Mouse (Mus musculus) induced T-regulatory cell, adult 2 months (primary cell): ENCODE measurements at regions not wholly inside any gene's neighbourhood (a gene's known extent, or its start where the extent isn't known, plus 50 kb on each side); places are given as distances from the start of the nearest gene placed in this dataset.

Source experiments
- DNase-seq: peaks from one replicate; pipeline ENCODE4 v3.0.0-alpha.2; 2012; ENCODE audit warnings: low read depth

DNA sequence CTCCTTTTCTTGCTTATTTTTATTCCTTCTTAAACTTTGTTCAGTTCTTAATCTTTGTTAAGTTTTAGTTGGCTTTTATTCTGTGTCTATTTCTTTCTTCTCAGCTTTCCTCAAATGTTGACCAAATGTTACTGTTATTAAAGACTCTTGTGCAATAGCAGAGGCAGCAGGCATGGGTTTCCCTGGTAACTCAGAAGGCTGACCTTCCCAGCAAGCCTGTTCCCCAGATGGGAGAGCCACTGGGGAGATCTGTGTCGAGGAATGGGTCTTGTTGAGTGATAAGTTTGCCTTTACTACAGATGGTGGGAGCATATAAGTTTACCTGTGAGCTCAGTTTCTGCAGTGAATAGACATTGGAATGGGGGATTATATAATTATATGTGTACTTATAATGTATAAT lies 237.2 kb downstream of the Plpp3 start:
- DNase-seq: no peak

DNA sequence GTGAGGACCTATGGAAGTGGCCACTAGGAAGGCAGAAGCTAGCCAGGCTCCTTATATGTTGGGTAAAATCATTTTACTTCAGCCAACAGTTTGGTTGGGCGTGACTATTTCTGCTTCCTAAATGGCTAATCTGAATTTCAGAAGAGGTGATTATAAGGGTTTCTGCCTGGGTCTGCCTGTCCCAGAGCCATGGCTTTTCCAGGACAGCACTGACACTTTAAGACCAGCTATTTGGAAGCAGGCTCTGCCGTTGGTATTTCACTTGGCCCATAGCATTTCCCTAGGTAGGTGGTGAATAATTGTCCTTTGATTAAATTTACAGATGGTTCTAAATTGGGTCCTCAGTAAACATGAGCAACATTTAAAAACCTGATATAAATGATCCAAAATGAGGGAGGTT lies 240.3 kb downstream of the Plpp3 start:
- DNase-seq: no peak

DNA sequence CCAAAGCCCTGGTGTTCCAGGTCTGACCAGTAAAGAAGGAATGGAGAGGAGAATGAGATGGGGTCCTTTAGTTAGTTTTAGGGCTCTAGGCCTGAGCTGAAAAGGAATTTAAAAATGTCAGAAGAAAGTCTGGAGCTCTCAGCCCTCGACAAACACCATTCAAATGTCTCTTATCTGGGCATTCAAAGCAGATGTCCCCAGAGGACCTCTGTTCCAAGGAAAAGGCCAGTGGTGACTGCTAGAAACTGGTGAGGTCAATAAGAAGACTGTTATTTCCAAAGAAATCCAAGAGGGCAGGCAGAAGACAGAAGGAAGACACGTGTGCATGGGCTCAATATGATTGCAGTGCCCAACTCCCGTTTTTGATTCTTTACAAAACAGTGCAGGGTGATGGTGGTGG lies 244.9 kb downstream of the Plpp3 start:
- no peak for DNase-seq

- DNase-seq: no peak
Observed at GRCm38 (mm10) chr4:105403169-105403568, 246.0 kb downstream of the Plpp3 start.

GRCm38 (mm10) chr4:105403686-105404085 lies 246.5 kb downstream of the Plpp3 start:
- DNase-seq: no peak

DNA sequence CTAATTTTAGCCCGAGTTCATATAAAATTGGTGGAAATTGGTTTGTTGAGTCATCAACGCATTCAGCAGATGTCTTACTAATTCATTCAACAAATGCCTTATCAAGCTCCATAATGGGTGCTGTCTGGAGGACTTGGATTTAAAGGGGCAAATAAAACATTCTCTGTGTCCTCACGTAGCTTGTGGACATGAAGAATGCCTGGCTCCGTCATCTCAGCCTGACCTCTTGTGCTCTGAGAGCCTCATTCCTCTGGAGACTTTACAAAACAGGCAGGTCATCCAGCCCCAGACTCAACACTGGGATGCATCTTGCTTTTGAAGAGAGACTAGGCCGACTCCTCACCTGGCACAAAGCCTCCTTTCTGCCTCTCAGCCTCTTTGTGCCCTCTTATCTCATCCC lies 248.6 kb downstream of the Plpp3 start:
- no peak for DNase-seq

GRCm38 (mm10) chr4:105406786-105407464 lies 249.8 kb downstream of the Plpp3 start:
- DNase-seq: no peak

DNA sequence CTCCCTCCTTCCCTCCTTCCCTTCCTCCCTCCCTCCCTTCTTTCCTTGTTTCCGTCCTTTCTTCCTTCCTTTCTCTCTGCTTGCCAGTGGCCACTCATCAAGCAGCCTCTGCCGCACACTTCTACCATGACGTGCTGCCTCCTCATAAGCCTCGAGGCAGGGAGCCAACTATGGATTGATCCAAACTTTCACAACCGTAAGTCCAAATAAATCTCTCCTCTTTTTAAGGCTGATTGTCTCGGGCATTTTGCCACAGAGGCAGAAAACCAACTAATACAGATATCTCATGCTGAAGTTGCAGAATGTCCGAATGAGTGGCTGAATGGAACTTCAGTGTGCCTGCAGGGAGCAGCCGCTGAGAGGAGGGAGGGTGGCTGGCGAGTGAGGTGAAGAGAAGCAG lies 251.7 kb downstream of the Plpp3 start:
- no peak for DNase-seq

GRCm38 (mm10) chr4:105417166-105417565 lies 260.0 kb downstream of the Plpp3 start:
- DNase-seq: no peak

- DNase-seq: no peak
Observed at GRCm38 (mm10) chr4:105422466-105422865, 265.3 kb downstream of the Plpp3 start.

- no peak for DNase-seq
Observed at GRCm38 (mm10) chr4:105423727-105424201, 266.6 kb downstream of the Plpp3 start.

- no peak for DNase-seq
Observed at GRCm38 (mm10) chr4:105425086-105425485, 267.9 kb downstream of the Plpp3 start.

GRCm38 (mm10) chr4:105427581-105427980 lies 270.4 kb downstream of the Plpp3 start:
- DNase-seq: no peak

GRCm38 (mm10) chr4:105429381-105430100 lies 272.4 kb downstream of the Plpp3 start:
- no peak for DNase-seq

DNA sequence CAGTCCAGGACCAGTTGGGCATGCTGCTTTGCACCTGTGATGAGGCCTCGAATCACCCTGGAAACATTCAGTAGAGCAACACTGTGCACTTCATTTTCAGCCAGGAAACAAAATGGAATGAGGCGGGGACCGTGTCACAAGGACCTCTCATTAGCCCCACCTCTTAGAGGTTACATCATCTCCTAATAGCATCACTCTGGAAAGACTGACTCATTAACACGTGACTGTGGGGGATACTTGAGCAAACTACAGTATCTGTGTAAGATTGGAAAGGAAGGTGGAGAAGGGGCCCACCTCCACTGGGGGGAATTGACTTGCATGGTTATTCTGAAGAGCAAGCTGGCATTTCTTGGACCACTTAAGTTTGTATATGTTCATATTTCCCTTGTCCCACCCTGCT lies 275.3 kb downstream of the Plpp3 start:
- DNase-seq: no peak

- DNase-seq: no peak
Observed at GRCm38 (mm10) chr4:105437141-105437540, 280.0 kb downstream of the Plpp3 start.

- no peak for DNase-seq
Observed at GRCm38 (mm10) chr4:105449046-105449860, 292.1 kb downstream of the Plpp3 start.

DNA sequence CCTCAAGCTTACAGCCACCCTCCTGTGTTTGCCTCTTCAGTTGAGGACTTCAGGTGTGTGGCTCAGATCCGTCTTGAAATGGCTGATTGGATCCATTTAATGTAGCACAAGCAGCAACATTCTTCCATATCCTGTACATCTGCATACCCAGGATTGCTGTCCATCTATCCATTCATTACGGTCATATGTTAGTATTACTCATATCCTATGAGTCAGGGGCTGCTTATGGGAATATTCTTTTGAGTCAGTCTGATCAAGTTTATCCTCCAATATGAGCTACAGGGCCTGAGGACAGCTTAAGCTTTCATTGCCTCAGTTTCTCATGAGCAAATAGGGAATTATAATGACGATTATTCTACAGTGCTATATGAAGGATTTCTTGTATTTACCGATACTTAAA lies 293.7 kb downstream of the Plpp3 start:
- no peak for DNase-seq

GRCm38 (mm10) chr4:105451871-105452270 lies 294.7 kb downstream of the Plpp3 start:
- DNase-seq: no peak

DNA sequence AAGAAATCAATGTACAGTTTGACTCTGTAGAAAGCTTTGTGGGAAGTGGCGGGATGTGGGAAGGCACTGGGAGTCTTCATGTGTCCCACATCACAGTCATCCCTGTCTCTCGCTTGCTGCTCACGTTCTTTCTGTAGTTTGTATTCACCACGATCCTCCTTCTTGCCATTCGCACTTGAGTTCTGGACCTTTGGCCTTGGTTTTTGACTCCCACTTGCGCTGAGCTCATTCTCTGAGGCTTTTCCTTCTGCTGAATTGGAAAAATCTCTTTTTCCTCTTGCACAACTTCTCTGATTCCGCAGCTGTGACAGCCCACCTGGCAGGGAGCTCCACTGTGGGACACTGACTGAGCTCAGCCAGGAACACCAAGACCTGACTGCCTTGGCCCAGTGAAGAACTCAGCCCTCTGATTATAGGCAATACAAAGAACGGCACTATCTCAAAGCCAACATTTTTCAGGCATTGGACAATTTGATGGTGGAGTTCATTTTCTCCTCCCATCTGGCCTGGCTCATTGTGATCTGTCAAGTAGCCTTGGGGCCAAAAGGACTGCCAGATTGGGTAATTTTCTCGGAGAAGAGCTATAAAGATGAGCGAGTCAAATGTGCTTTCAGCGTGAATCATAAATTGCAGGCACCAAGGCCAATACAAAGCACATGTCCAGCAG lies 299.9 kb downstream of the Plpp3 start:
- no peak for DNase-seq

- DNase-seq: no peak
Observed at GRCm38 (mm10) chr4:105459991-105460688, 303.0 kb downstream of the Plpp3 start.

DNA sequence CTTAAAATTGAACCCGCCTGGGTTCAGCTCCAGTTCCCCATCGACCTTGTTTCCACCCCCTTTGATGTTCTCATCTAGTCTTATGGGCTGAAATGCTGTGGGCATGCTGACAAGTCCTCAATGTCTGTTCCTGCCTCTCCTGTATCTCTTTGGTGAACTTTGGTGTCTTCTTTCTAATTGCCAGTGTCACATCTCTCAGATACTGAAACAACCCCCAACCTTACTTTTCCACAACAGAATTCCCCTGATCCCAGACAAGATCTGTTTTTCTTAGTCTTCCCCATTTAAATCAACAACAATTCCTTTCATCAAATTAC lies 303.5 kb downstream of the Plpp3 start:
- no peak for DNase-seq
